Comparison of ENCODE assay signal across 21 mouse cellular contexts in genomic region chr19:11957396-11957795, GRCm38 (mm10). TPM values are rescaled to one million over a fixed set of nuclear protein-coding genes. Genes with fewer than 3 reads are reported as not detected.
DNase-seq lines count a peak whose midpoint lies in the region; ATAC-seq and TF ChIP-seq lines count a peak whose summit lies in the region.
"Had no signal": no experiment of that assay in that cellular context is flagged by ENCODE, and none has a peak within 500 bp of the region (broad histone marks: within the 10 kb centered on the region; RNA-seq: fewer than 3 reads in every experiment).

No protein-coding gene starts in this region.

- H3K27ac ChIP-seq in heart, embryonic 12.5 days (ENCODE audit: poor library complexity, severe bottlenecking), result no peak overlapping the region
- peak overlapping the region; percentile 26; the same call in 1 of the 2 replicates for H3K27ac ChIP-seq in embryonic fibroblast, embryonic 13.5 days (ENCODE audit: insufficient read depth, low read length)
- no peak overlapping the region for H3K27ac ChIP-seq in hindbrain, embryonic 11.5 days (ENCODE audit: low read depth, low read length)
- no peak overlapping the region for H3K27ac ChIP-seq in midbrain, embryonic 15.5 days
- H3K27ac ChIP-seq: forebrain, embryonic 10.5 days; gastrocnemius, adult 2 months; hindbrain, embryonic 10.5 days; hindbrain, embryonic 15.5 days had no signal

- 0 out of 2 replicates have a peak, but pooled peaks cover 4% of the 10 kb centered on the region for H3K4me1 ChIP-seq in heart, embryonic 12.5 days (replicated peaks)
- no peaks in the 10 kb centered on the region for H3K4me1 ChIP-seq in embryonic fibroblast, embryonic 13.5 days (ENCODE audit: control insufficient read depth, insufficient read depth, low read length)
- H3K4me1 ChIP-seq in hindbrain, embryonic 11.5 days (replicated peaks; ENCODE audit: control insufficient read depth, insufficient read depth, low read length), result no peaks in the 10 kb centered on the region
- no peaks in the 10 kb centered on the region for H3K4me1 ChIP-seq in midbrain, embryonic 15.5 days
- H3K4me1 ChIP-seq: forebrain, embryonic 10.5 days; hindbrain, embryonic 10.5 days; hindbrain, embryonic 15.5 days had no signal

- no peaks in the 10 kb centered on the region for H3K36me3 ChIP-seq in heart, embryonic 12.5 days
- H3K36me3 ChIP-seq in hindbrain, embryonic 11.5 days (ENCODE audit: control insufficient read depth, insufficient read depth, low read length), result no peaks in the 10 kb centered on the region
- no peaks in the 10 kb centered on the region for H3K36me3 ChIP-seq in midbrain, embryonic 15.5 days (replicated peaks)
- H3K36me3 ChIP-seq: forebrain, embryonic 10.5 days; hindbrain, embryonic 10.5 days; hindbrain, embryonic 15.5 days had no signal

- no peak for TF ChIP-seq POLR2A in embryonic fibroblast, embryonic 13.5 days (IDR thresholded peaks at IDR 0.05; ENCODE audit: low read depth, low read length)

- DNase-seq in heart, adult 11 months, result peak; percentile 29
- no peak for DNase-seq in hindbrain, embryonic 11.5 days (ENCODE audit: low spot score)
- DNase-seq: adrenal gland, postnatal 14 days; cerebellum, adult 11-12 months; cerebellum, adult 9-10 months; cerebellum, postnatal 25 days; gastrocnemius, adult 2 months; gastrocnemius, postnatal 25 days; heart, adult 18-20 months had no signal

- no peak overlapping the region for H3K4me3 ChIP-seq in heart, embryonic 12.5 days
- no peak overlapping the region for H3K4me3 ChIP-seq in embryonic fibroblast, embryonic 13.5 days (ENCODE audit: insufficient read depth, low read length)
- no peak overlapping the region for H3K4me3 ChIP-seq in hindbrain, embryonic 11.5 days (ENCODE audit: low read depth, low read length)
- H3K4me3 ChIP-seq in midbrain, embryonic 15.5 days, result no peak overlapping the region
- H3K4me3 ChIP-seq: erythroblast, embryonic 14.5 days; forebrain, embryonic 10.5 days; gastrocnemius, adult 2 months; hindbrain, embryonic 10.5 days; hindbrain, embryonic 15.5 days had no signal

- H3K4me2 ChIP-seq in heart, embryonic 12.5 days, result no peak overlapping the region
- H3K4me2 ChIP-seq in hindbrain, embryonic 11.5 days (replicated peaks; ENCODE audit: low read depth, low read length), result no peak overlapping the region
- no peak overlapping the region for H3K4me2 ChIP-seq in midbrain, embryonic 15.5 days
- H3K4me2 ChIP-seq: heart, embryonic 11.5 days; hindbrain, embryonic 15.5 days had no signal

- WGBS in heart, embryonic 12.5 days, result 79% methylated on average over 5 of the region's 5 CpGs
- WGBS in hindbrain, embryonic 11.5 days, result 95% methylated on average over 5 of the region's 5 CpGs
- 95% methylated on average over 5 of the region's 5 CpGs for WGBS in midbrain, embryonic 15.5 days

- no peak for TF ChIP-seq CTCF in embryonic fibroblast, embryonic 13.5 days (IDR thresholded peaks at IDR 0.05; ENCODE audit: borderline replicate concordance, insufficient read depth, low read length)

- H3K27me3 ChIP-seq in heart, embryonic 12.5 days (replicated peaks), result no peaks in the 10 kb centered on the region
- no peaks in the 10 kb centered on the region for H3K27me3 ChIP-seq in hindbrain, embryonic 11.5 days (ENCODE audit: control insufficient read depth, insufficient read depth, low read length)
- H3K27me3 ChIP-seq in midbrain, embryonic 15.5 days (replicated peaks), result no peaks in the 10 kb centered on the region
- H3K27me3 ChIP-seq: hindbrain, embryonic 15.5 days had no signal

- no peak for ATAC-seq in heart, embryonic 12.5 days (ENCODE audit: insufficient number of reproducible peaks, low FRiP score)
- ATAC-seq in megakaryocyte progenitor cell, adult 5-6 weeks (replicated peaks; ENCODE audit: poor library complexity), result peak; percentile 46; the same call in 1 of the 2 replicates
- ATAC-seq in hindbrain, embryonic 11.5 days (ENCODE audit: low FRiP score), result no peak
- ATAC-seq in megakaryocyte-erythroid progenitor cell, adult 5-6 weeks (replicated peaks; ENCODE audit: low FRiP score, low TSS enrichment, poor library complexity, severe bottlenecking), result no peak
- ATAC-seq in midbrain, embryonic 15.5 days (replicated peaks), result no peak
- ATAC-seq: forebrain, embryonic 14.5 days; inflammation-experienced regulatory T-cells, adult 6 months had no signal

- no peaks in the 10 kb centered on the region for H3K9me3 ChIP-seq in heart, embryonic 12.5 days (replicated peaks)
- H3K9me3 ChIP-seq in hindbrain, embryonic 11.5 days (ENCODE audit: control insufficient read depth, low read length), result no peaks in the 10 kb centered on the region
- no peaks in the 10 kb centered on the region for H3K9me3 ChIP-seq in midbrain, embryonic 15.5 days
- H3K9me3 ChIP-seq: forebrain, embryonic 10.5 days; hindbrain, embryonic 10.5 days; hindbrain, embryonic 15.5 days had no signal

- no peak overlapping the region for H3K9ac ChIP-seq in heart, embryonic 12.5 days
- no peak overlapping the region for H3K9ac ChIP-seq in hindbrain, embryonic 11.5 days (ENCODE audit: low read depth, low read length)
- H3K9ac ChIP-seq in midbrain, embryonic 15.5 days, result no peak overlapping the region
- H3K9ac ChIP-seq: hindbrain, embryonic 15.5 days had no signal

RNA-seq across cellular contexts. Expression of gene Osbp, which starts 8.3 kb away (rescaled TPM):
- polyA plus RNA-seq in heart, embryonic 12.5 days (2016; fragmentation: Nextera tagmentation; extraction: Ambion mirVana), result 6.3 and 7.6 TPM in 2 replicates
- 49.4 and 54.4 TPM in 2 replicates for polyA plus RNA-seq in embryonic fibroblast, embryonic 13.5 days (2011; ENCODE audit: insufficient read length, low read depth, missing spikeins)
- total RNA-seq in megakaryocyte progenitor cell, adult 5-6 weeks (2015), result 35.3 and 40.5 TPM in 2 replicates
- total RNA-seq in megakaryocyte progenitor cell, adult 5-6 weeks (2017), result 42.1 and 50.8 TPM in 2 replicates
- 7.5 and 8.3 TPM in 2 replicates for polyA plus RNA-seq in hindbrain, embryonic 11.5 days (2014; fragmentation: Nextera tagmentation; extraction: Ambion mirVana)
- total RNA-seq in megakaryocyte-erythroid progenitor cell, adult 5-6 weeks (2014; fragmentation: Nextera tagmentation), result 39.5 and 39.9 TPM in 2 replicates
- total RNA-seq in megakaryocyte-erythroid progenitor cell, adult 5-6 weeks (2017), result 28.8 and 29.0 TPM in 2 replicates
- polyA plus RNA-seq in midbrain, embryonic 15.5 days (2015; fragmentation: Nextera tagmentation; extraction: Ambion mirVana), result 3.9 and 4.0 TPM in 2 replicates

RNA-seq across cellular contexts. Expression of gene Patl1, which starts 45.2 kb away (rescaled TPM):
- 21.3 and 22.2 TPM in 2 replicates for polyA plus RNA-seq in heart, embryonic 12.5 days (2016; fragmentation: Nextera tagmentation; extraction: Ambion mirVana)
- 23.5 and 26.1 TPM in 2 replicates for polyA plus RNA-seq in embryonic fibroblast, embryonic 13.5 days (2011; ENCODE audit: insufficient read length, low read depth, missing spikeins)
- total RNA-seq in megakaryocyte progenitor cell, adult 5-6 weeks (2015), result 40.1 and 41.7 TPM in 2 replicates
- total RNA-seq in megakaryocyte progenitor cell, adult 5-6 weeks (2017), result 11.6 and 12.0 TPM in 2 replicates
- 26.5 and 29.2 TPM in 2 replicates for polyA plus RNA-seq in hindbrain, embryonic 11.5 days (2014; fragmentation: Nextera tagmentation; extraction: Ambion mirVana)
- 21.1 and 28.6 TPM in 2 replicates for total RNA-seq in megakaryocyte-erythroid progenitor cell, adult 5-6 weeks (2014; fragmentation: Nextera tagmentation)
- total RNA-seq in megakaryocyte-erythroid progenitor cell, adult 5-6 weeks (2017), result 10.4 and 11.0 TPM in 2 replicates
- 17.5 and 19.1 TPM in 2 replicates for polyA plus RNA-seq in midbrain, embryonic 15.5 days (2015; fragmentation: Nextera tagmentation; extraction: Ambion mirVana)
